Mouse (Mus musculus) liver, embryonic 16.5 days (tissue): Measurements from ENCODE around the gene Kbtbd8. TPM values are rescaled to one million over a fixed set of nuclear protein-coding genes. Genes with fewer than 3 reads are reported as not detected.

ENCODE experiments used
- ATAC-seq: fragments of 200-750 bp; cut with Nextera tagmentation; 2 replicates; pipeline ENCODE4 v1.8.0; 2017; ENCODE audit warnings: low read depth, mild to moderate bottlenecking, moderate number of reproducible peaks, moderate library complexity
- H3K27ac ChIP-seq: fragments of 300-500 bp; sonication (generic); 2 replicates; pipeline ENCODE4 v1.5.1; 2014; ENCODE audit warnings: mild to moderate bottlenecking, low read length
- H3K27me3 ChIP-seq: fragments of 300-500 bp; sonication (generic); 2 replicates; pipeline ENCODE4 v1.6.1; 2014; ENCODE audit warnings: low read depth, low read length, mixed read lengths; ENCODE audit not compliant: control insufficient read depth, insufficient read depth
- H3K36me3 ChIP-seq: fragments of 300-500 bp; sonication (generic); 2 replicates; pipeline ENCODE4 v1.6.1; 2014; ENCODE audit warnings: mild to moderate bottlenecking; ENCODE audit not compliant: control insufficient read depth, insufficient read depth
- H3K4me1 ChIP-seq: fragments of 300-500 bp; sonication (generic); 2 replicates; pipeline ENCODE4 v1.6.1; 2014; ENCODE audit warnings: low read depth, low read length, mixed read lengths; ENCODE audit not compliant: control insufficient read depth
- H3K4me2 ChIP-seq: fragments of 300-500 bp; sonication (generic); 2 replicates; pipeline ENCODE4 v1.6.1; 2014; ENCODE audit warnings: low read depth, low read length, mixed read lengths
- H3K4me3 ChIP-seq: fragments of 300-500 bp; sonication (generic); 2 replicates; pipeline ENCODE4 v1.5.1; 2014; ENCODE audit warnings: low read depth, mild to moderate bottlenecking, low read length
- H3K9ac ChIP-seq: fragments of 300-500 bp; sonication (generic); 2 replicates; pipeline ENCODE4 v1.6.1; 2014; ENCODE audit warnings: low read depth, low read length
- H3K9me3 ChIP-seq: fragments of 300-500 bp; sonication (generic); replicated peaks from 2 replicates; pipeline ENCODE4 v1.6.1; 2016; ENCODE audit warnings: low read length; ENCODE audit not compliant: control insufficient read depth
- WGBS: fragments of 180-500 bp; shearing (Covaris S2); extraction: QIAGEN DNeasy Blood & Tissue Kit; methylation state at CpG from one replicate; pipeline ENCODE4 v1.1.7; 2014; ENCODE audit not compliant: insufficient replicate concordance; 5-methylcytosine and 5-hydroxymethylcytosine counted together
- polyA plus RNA-seq: library from polyadenylated mRNA; unstranded; fragments of >200 nt; fragmentation: Nextera tagmentation; extraction: Ambion mirVana; gene quantifications from 2 replicates; pipeline ENCODE4 v1.2.1, GENCODE M21; 2015

Kbtbd8 gene
- polyA plus RNA-seq, 1 experiment from 2014 or later = 3.1 TPM

DNA sequence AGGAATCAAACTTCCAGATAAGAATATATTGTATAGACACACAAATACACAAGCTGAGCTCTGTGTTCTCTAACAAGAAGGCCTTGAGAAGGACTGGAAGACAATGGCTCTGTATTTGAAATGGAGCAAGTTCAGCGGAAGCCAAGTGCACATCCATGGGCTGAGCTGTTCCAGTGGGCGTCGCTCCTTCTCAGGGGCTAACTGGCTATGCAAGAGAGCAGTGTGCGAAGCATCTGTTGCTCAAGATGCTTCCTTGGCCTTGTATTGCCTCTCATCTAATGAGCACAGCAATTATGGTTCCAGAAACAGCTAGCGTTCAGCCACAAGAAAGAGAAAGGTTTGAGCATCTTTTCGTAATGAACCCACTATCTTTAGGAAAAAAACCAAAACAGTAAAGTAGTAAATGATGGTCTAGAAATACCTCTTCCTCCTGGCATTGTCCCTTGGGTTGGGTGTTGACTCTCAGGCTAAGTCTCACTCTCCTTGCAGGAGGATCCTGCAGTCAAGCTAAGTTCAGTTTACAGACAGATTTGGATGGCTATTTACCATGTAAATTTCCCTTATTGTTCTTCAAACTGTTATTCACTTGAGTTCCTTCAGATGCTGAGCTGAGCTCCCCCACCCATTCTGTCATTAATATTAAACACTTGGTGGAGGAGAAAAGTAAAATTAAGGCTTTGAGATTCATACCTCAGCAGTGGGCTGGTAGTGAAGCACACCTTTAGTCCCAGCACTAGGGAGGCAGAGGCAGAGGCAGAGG is 7.2 kb upstream of the Kbtbd8 start:
- Histone ChIP-seq H3K27me3 (no peaks in the 10 kb centered on the region), H3K4me3 (no peak overlapping the region), H3K4me1 (no peaks in the 10 kb centered on the region), H3K4me2 (no peak overlapping the region), H3K9me3 (no peaks in the 10 kb centered on the region), H3K27ac (no peak overlapping the region), H3K36me3 (no peaks in the 10 kb centered on the region), H3K9ac (no peak overlapping the region)
- no peak for ATAC-seq
- WGBS = 76% methylated on average over 6 of the region's 6 CpGs

DNA sequence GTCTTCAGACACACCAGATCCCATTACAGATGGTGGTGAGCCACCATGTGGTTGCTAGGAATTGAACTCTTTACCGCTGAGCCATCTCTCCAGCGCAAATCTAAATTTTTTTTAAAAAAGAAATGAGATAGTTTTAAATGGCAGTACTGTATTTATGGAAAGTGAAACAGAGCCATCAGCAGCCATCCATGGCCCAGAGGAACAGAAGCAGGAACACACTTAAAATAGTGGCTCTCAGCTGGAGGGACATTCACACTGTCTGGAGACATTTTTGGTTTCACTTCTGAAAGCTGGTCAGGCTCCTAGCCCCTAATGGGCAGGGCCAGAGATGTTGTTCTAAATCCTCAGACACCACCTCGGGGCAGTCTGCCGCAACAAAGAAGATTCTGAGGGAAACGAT is 5.0 kb upstream of the Kbtbd8 start:
- Histone ChIP-seq H3K36me3 (no peaks in the 10 kb centered on the region), H3K27ac (no peak overlapping the region), H3K4me3 (no peak overlapping the region), H3K4me1 (peaks cover 6% of the 10 kb centered on the region), H3K9me3 (no peaks in the 10 kb centered on the region), H3K27me3 (no peaks in the 10 kb centered on the region), H3K9ac (no peak overlapping the region), H3K4me2 (no peak overlapping the region)
- no peak for ATAC-seq
- WGBS = 70% methylated on average over 5 of the region's 5 CpGs

DNA sequence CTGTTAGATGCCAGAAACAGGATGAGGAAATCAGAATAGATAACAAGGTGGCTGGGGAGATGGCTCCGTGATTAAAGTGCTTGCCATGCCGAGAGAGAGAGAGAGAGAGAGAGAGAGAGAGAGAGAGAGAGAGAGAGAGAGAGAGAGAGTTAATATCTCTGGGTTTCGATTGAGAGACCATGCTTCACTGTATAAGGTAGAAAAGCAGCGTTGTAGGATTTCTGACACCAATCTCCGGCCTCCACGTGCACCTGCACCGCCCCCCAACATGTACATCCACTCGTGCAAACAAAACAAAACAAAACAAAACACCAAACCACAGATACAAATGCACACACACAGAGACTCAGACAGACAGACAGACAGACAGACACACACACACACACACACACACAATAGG is 527 bp upstream of the Kbtbd8 start:
- Histone ChIP-seq H3K27ac (no peak overlapping the region), H3K4me2 (peak overlapping the region; percentile 65), H3K4me1 (peaks cover 14% of the 10 kb centered on the region), H3K27me3 (no peaks in the 10 kb centered on the region), H3K4me3 (no peak overlapping the region), H3K36me3 (no peaks in the 10 kb centered on the region), H3K9ac (no peak overlapping the region), H3K9me3 (no peaks in the 10 kb centered on the region)
- no peak for ATAC-seq
- WGBS = 45% methylated on average over 8 of the region's 8 CpGs

DNA sequence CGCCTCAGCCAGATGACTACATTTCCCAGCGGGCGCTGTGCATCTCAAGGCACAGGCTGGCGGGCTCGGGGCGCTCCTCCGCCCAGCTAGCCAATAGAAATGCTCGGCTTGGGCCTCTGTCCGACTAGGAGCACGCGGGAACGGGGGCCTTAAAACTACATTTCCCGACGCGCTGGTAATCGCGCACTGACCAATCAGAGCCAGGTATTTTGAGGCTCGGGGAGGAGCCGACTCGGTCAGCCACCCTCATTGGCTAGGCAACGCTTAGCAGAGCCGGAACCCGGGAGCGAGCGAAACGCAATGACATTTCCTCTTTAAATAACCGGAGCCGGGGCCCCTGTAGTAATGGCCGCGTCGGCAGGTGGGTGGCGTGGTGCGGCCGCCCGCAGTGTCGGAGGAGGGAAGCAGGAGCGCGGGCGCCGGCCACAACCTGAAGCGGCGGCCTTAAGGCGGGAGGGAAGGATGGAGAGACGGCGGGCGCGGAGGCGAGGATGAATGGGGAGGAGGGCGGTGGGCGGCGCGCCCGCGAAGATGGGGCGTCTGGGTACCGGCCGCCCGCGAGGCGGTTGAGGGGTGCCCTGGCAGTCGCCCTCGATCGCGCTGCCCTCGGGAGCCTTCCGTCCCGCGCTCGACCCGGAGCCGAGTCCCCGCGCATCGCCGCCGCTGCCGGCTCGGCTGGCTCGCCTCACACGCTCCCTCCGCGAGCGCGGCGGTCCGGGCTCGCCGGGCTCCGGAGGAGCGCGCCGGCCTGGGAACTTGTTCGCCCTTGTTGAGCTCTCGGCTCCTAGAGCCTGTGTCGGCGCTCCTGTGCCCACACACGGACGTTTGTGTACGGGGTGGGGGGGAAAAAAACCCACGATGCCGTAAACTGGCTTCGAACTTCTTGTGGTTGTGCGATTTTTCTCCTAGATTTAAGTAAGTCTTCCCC is 838 bp downstream of the Kbtbd8 start:
- peak overlapping the region; percentile 78 for H3K9ac ChIP-seq
- peak overlapping the region; percentile 90 for H3K4me3 ChIP-seq
- H3K27me3 ChIP-seq = no peaks in the 10 kb centered on the region
- under 1% methylated on average over 103 of the region's 103 CpGs for WGBS
- peaks cover 5% of the 10 kb centered on the region; the same call in 1 of the 2 replicates for H3K36me3 ChIP-seq
- H3K4me2 ChIP-seq = peak overlapping the region; percentile 84
- H3K4me1 ChIP-seq = peaks cover 14% of the 10 kb centered on the region
- H3K27ac ChIP-seq = peak overlapping the region; percentile 50; the same call in 1 of the 2 replicates
- ATAC-seq = peak; percentile 98
- no peaks in the 10 kb centered on the region for H3K9me3 ChIP-seq

DNA sequence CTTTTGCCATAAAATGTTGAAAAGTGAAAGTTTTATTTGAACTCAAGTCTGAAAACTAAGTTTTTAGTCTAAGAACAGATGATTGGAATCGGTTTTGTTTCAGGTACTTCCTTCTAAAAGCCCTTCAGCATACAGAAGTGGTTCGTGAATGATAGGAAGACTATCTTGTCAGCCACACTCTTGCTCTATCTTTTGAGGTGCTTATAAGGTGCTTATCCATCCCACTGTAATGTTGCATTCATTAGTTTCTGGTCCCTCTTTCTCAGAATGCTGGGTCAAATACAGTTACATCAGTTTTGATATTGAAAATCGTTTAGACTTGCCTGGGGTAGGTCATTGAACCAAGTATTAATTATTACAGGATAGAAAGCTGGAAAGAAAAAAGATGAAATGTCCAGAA is 2.3 kb downstream of the Kbtbd8 start:
- no peaks in the 10 kb centered on the region for H3K9me3 ChIP-seq
- ATAC-seq = no peak
- peaks cover 5% of the 10 kb centered on the region; the same call in 1 of the 2 replicates for H3K36me3 ChIP-seq
- peak overlapping the region; percentile 20; the same call in 1 of the 2 replicates for H3K4me2 ChIP-seq
- no peak overlapping the region for H3K9ac ChIP-seq
- no peak overlapping the region for H3K4me3 ChIP-seq
- 36% methylated on average over 3 of the region's 3 CpGs for WGBS
- no peaks in the 10 kb centered on the region for H3K27me3 ChIP-seq
- peaks cover 14% of the 10 kb centered on the region for H3K4me1 ChIP-seq
- no peak overlapping the region for H3K27ac ChIP-seq

DNA sequence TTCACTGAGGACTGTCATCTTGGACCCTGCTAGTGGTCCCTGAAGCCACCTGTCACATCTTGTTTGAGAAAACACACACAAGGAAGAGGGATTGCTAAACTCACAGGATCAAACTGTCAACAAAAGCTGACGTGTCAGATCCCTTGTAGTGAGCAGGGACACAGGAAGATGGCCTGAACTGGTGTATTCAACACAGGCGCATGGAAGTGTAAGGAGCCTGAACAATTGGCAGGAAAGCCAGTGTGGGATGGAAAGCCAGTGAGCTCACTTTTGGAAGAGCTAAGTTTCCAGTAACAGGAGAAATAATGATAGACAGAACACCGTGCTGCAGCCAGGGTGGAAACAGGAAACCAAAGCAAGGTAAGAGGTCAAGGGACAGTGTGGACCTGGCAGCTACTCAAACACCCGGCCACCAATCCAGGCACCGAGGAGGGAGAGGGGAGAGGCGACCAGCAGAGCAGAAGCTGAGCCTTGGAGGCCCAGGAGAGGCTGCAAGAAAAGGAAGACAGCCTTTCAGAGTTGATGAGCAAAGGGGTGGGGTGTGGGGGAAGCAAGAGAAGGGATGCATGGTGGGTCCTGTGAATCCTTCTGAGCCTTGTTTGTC is 33.0 kb downstream of the Kbtbd8 start:
- WGBS = 31% methylated on average over 6 of the region's 6 CpGs
- H3K27ac ChIP-seq = no peak overlapping the region
- no peaks in the 10 kb centered on the region for H3K27me3 ChIP-seq
- H3K4me3 ChIP-seq = no peak overlapping the region
- no peaks in the 10 kb centered on the region for H3K36me3 ChIP-seq
- H3K9me3 ChIP-seq = no peaks in the 10 kb centered on the region
- no peak overlapping the region for H3K4me2 ChIP-seq
- peak; percentile 39; the same call in 1 of the 2 replicates for ATAC-seq
- H3K4me1 ChIP-seq = no peaks in the 10 kb centered on the region
- H3K9ac ChIP-seq = no peak overlapping the region

DNA sequence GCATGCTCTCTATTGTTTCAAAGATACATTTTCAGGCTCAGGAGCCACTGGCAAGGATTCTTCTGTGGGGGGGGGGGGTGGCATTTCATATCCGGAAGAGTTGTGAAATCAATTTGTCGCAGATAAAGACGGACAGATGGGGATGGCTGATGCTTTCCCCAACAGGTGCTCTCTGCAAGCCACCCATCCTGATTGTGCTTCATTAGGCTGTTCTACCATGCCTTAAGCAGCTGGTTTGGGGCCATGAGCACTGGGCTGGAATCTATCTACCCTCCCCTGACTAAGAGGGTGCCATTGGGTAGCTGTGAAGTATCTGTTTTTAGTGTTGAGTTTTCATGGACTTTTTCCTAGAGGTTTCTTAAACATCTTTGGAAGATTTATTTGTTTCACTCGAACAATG is 33.8 kb downstream of the Kbtbd8 start:
- Histone ChIP-seq H3K9me3 (no peaks in the 10 kb centered on the region), H3K9ac (no peak overlapping the region), H3K36me3 (no peaks in the 10 kb centered on the region), H3K4me1 (no peaks in the 10 kb centered on the region), H3K27ac (no peak overlapping the region), H3K27me3 (no peaks in the 10 kb centered on the region), H3K4me3 (no peak overlapping the region), H3K4me2 (no peak overlapping the region)
- no peak for ATAC-seq
- WGBS = 70% methylated on average over 4 of the region's 4 CpGs

DNA sequence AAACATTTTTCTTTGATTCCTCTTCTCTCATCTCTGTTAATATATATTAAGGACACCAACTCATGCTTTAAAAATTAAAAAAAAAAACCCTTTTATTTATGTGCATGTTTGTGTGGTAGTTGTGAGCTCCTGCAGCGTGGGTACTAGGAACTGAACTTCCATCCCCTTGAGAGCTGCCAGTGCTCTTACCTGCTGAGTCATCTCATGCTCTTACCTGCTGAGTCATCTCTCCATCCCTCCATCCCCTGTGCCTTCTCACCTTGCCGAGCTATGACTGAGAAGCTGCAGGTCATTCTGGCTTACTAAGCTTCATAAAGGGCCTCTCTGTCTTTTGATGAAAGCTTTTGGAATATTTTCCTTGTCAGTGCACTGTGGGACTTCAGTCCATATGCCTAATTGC is 34.5 kb downstream of the Kbtbd8 start:
- Histone ChIP-seq H3K9ac (no peak overlapping the region), H3K27ac (no peak overlapping the region), H3K4me2 (no peak overlapping the region), H3K36me3 (no peaks in the 10 kb centered on the region), H3K4me3 (no peak overlapping the region), H3K27me3 (no peaks in the 10 kb centered on the region), H3K4me1 (no peaks in the 10 kb centered on the region), H3K9me3 (no peaks in the 10 kb centered on the region)
- WGBS = 53% methylated on average over 2 of the region's 2 CpGs
- ATAC-seq = no peak
